Comparison of ENCODE assay signal across 8 mouse cellular contexts in the genomic region with DNA sequence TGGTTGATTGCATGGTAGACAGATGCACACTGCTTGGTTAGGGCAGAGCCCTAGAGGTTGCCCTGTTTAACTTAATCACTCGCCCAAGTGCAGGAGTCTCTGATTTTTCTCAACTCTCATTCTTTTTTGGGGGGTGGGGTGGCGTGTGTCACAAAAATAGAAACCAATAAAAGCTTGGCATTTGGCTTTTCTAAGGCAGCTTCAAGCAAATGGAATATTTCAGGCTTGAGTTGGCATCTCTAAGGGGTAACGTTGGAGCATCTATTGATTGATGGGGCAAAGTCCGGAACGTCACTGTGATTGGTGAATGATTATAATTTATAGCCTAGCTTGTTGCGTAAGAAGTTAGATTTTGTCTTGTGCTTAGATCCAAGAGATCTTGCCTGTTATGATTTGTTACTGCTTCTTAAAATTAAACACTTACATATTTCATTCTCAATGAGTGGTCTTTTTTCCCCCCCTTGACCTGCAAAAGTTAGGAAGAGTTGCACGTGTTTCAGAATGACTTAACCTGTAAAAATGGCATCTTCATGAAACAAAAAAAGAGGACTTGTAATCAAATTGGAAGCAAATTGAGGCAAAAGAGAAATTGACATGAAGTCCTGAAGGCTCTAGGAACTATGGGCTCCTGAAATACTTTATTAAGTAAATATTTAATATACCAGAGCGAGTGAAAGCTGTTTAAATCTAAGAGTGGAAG. TPM values are rescaled to one million over a fixed set of nuclear protein-coding genes. Genes with fewer than 3 reads are reported as not detected.
A peak's percentile ranks its signal among the peaks of the same experiment; 100 is the strongest.
DNase-seq lines count a peak whose midpoint lies in the region; ATAC-seq and TF ChIP-seq lines count a peak whose summit lies in the region.

No protein-coding gene starts in this region.

- no peak for ATAC-seq in heart, embryonic 11.5 days (replicated peaks; ENCODE audit: insufficient number of reproducible peaks, low FRiP score, low TSS enrichment)
- ATAC-seq in G1E (ENCODE audit: extremely low read depth, insufficient number of reproducible peaks, low FRiP score, poor library complexity, severe bottlenecking), result no peak
- no peak for ATAC-seq in forebrain, embryonic 15.5 days (replicated peaks)
- ATAC-seq in liver, postnatal 0 days, result no peak
- ATAC-seq in monocyte, adult 5-6 weeks (replicated peaks; ENCODE audit: insufficient number of reproducible peaks, low FRiP score, low TSS enrichment, poor library complexity, severe bottlenecking), result no peak

- H3K9me3 ChIP-seq in heart, embryonic 11.5 days (replicated peaks; ENCODE audit: control insufficient read depth, low read length), result no peaks in the 10 kb centered on the region
- H3K9me3 ChIP-seq in G1E (replicated peaks), result no peaks in the 10 kb centered on the region
- H3K9me3 ChIP-seq in forebrain, embryonic 15.5 days, result no peaks in the 10 kb centered on the region
- no peaks in the 10 kb centered on the region for H3K9me3 ChIP-seq in liver, postnatal 0 days (ENCODE audit: low read length)

- no peaks in the 10 kb centered on the region for H3K27me3 ChIP-seq in heart, embryonic 11.5 days (ENCODE audit: control insufficient read depth, insufficient read depth, low read length)
- H3K27me3 ChIP-seq in G1E (ENCODE audit: insufficient read depth, low read length), result no peaks in the 10 kb centered on the region
- H3K27me3 ChIP-seq in forebrain, embryonic 15.5 days, result no peaks in the 10 kb centered on the region
- no peaks in the 10 kb centered on the region for H3K27me3 ChIP-seq in liver, postnatal 0 days (ENCODE audit: insufficient read depth, low read length)

- H3K9ac ChIP-seq in heart, embryonic 11.5 days (ENCODE audit: low read depth, low read length), result peak overlapping the region; percentile 94
- H3K9ac ChIP-seq in forebrain, embryonic 15.5 days (replicated peaks), result peak overlapping the region; percentile 94
- H3K9ac ChIP-seq in liver, postnatal 0 days (replicated peaks), result peak overlapping the region; percentile 99

- peak overlapping the region; percentile 79 for H3K4me3 ChIP-seq in heart, embryonic 11.5 days (ENCODE audit: low read depth, low read length)
- H3K4me3 ChIP-seq in G1E (ENCODE audit: low read depth, low read length), result peak overlapping the region; percentile 93; the same call in 1 of the 2 replicates
- H3K4me3 ChIP-seq in forebrain, embryonic 15.5 days, result peak overlapping the region; percentile 95
- H3K4me3 ChIP-seq in liver, postnatal 0 days (ENCODE audit: low read depth, low read length), result peak overlapping the region; percentile 93

- H3K36me3 ChIP-seq in heart, embryonic 11.5 days (ENCODE audit: control insufficient read depth, insufficient read depth, low read length), result no peaks in the 10 kb centered on the region
- peaks cover 15% of the 10 kb centered on the region for H3K36me3 ChIP-seq in G1E (replicated peaks)
- H3K36me3 ChIP-seq in forebrain, embryonic 15.5 days, result no peaks in the 10 kb centered on the region
- 0 out of 2 replicates have a peak, but pooled peaks cover under 1% of the 10 kb centered on the region for H3K36me3 ChIP-seq in liver, postnatal 0 days (replicated peaks; ENCODE audit: insufficient read depth, low read length)

- H3K4me2 ChIP-seq in heart, embryonic 11.5 days, result peak overlapping the region; percentile 84
- H3K4me2 ChIP-seq in forebrain, embryonic 15.5 days (replicated peaks), result peak overlapping the region; percentile 83
- H3K4me2 ChIP-seq in liver, postnatal 0 days (ENCODE audit: low read depth, low read length), result peak overlapping the region; percentile 87

- TF ChIP-seq EP300 in liver, postnatal 0 days (IDR thresholded peaks at IDR 0.05; ENCODE audit: low read depth), result 0 out of 2 replicates have a peak, but pooled peaks have one; percentile 9

- WGBS in heart, embryonic 11.5 days (ENCODE audit: insufficient replicate concordance), result 59% methylated on average over 8 of the region's 8 CpGs
- WGBS in forebrain, embryonic 15.5 days, result 67% methylated on average over 8 of the region's 8 CpGs
- 31% methylated on average over 8 of the region's 8 CpGs for WGBS in liver, postnatal 0 days (ENCODE audit: insufficient replicate concordance)

- peak overlapping the region; percentile 88 for H3K27ac ChIP-seq in heart, embryonic 11.5 days (ENCODE audit: low read depth, low read length)
- H3K27ac ChIP-seq in forebrain, embryonic 15.5 days (replicated peaks), result no peak overlapping the region
- H3K27ac ChIP-seq in liver, postnatal 0 days (ENCODE audit: low read depth), result peak overlapping the region; percentile 99

- TF ChIP-seq CTCF in G1E (IDR thresholded peaks at IDR 0.05; ENCODE audit: low read depth, low read length), result no peak
- TF ChIP-seq CTCF in liver, postnatal 0 days (IDR thresholded peaks at IDR 0.05; ENCODE audit: low read depth), result no peak

- DNase-seq in heart, adult 11 months, result no peak
- DNase-seq in G1E (ENCODE audit: low spot score), result no peak
- no peak for DNase-seq in liver, postnatal 0 days
- DNase-seq in urinary bladder, adult 2 months (ENCODE audit: low spot score), result no peak
- DNase-seq in thymus, postnatal 4 days, result no peak

- H3K4me1 ChIP-seq in heart, embryonic 11.5 days (ENCODE audit: control insufficient read depth, insufficient read depth, low read length), result peaks cover 18% of the 10 kb centered on the region
- peaks cover 51% of the 10 kb centered on the region for H3K4me1 ChIP-seq in G1E (ENCODE audit: insufficient read depth, low read depth, low read length)
- peaks cover 14% of the 10 kb centered on the region for H3K4me1 ChIP-seq in forebrain, embryonic 15.5 days
- peaks cover 46% of the 10 kb centered on the region for H3K4me1 ChIP-seq in liver, postnatal 0 days (ENCODE audit: insufficient read depth)

RNA-seq across cellular contexts. Expression of gene Irf2, which starts 2.6 kb away (rescaled TPM):
- polyA plus RNA-seq in heart, embryonic 11.5 days (2014; fragmentation: Nextera tagmentation; extraction: Ambion mirVana), result 11.6 and 16.5 TPM in 2 replicates
- total RNA-seq in G1E (2014; fragmentation: Nextera tagmentation) (106 and 111 TPM in 2 replicates), G1E (2017) (8.8 and 13.4 TPM in 2 replicates)
- 13.4 and 16.3 TPM in 2 replicates for polyA plus RNA-seq in G1E (2012)
- polyA plus RNA-seq in forebrain, embryonic 15.5 days (2015; fragmentation: Nextera tagmentation; extraction: Ambion mirVana), result 7.2 and 9.6 TPM in 2 replicates
- 23.1 and 24.3 TPM in 2 replicates for polyA plus RNA-seq in liver, postnatal 0 days (2015; fragmentation: Nextera tagmentation; extraction: Ambion mirVana)
- 15.0 and 32.4 TPM in 2 replicates for polyA plus RNA-seq in urinary bladder, adult 2 months (2012; rRNA removed)
- total RNA-seq in monocyte, adult 5-6 weeks (2017), result 109 to 271 TPM (median 146 TPM) in 3 replicates
